Mouse (Mus musculus) adrenal gland, postnatal 4 days (tissue): ENCODE data around the gene 4930470P17Rik. TPM values are rescaled to one million over a fixed set of nuclear protein-coding genes. Genes with fewer than 3 reads are reported as not detected.

Source experiments
- DNase-seq, 2 experiments: peaks; one replicate each; pipeline ENCODE4 v3.0.0; 2021 to 2022; ENCODE audit warnings: low spot score in 2 of 2, mixed read lengths in 2 of 2
- total RNA-seq, 2 experiments: library from RNA; stranded (reverse); gene quantifications; 2 replicates each; pipeline ENCODE4 v1.2.3; 2021

4930470P17Rik gene
- total RNA-seq, 2 experiments from 2014 or later, result not detected

GRCm38 (mm10) chr2:170579551-170579950, 22.3 kb downstream of the 4930470P17Rik start:
- DNase-seq, result no peak

GRCm38 (mm10) chr2:170578588-170578987, 23.2 kb downstream of the 4930470P17Rik start:
- DNase-seq, result no peak

GRCm38 (mm10) chr2:170577502-170577901, 24.3 kb downstream of the 4930470P17Rik start:
- no peak for DNase-seq

- DNase-seq, result no peak
Observed at GRCm38 (mm10) chr2:170576077-170576476, 25.7 kb downstream of the 4930470P17Rik start.

- no peak for DNase-seq
Observed at GRCm38 (mm10) chr2:170564995-170565394, 36.8 kb downstream of the 4930470P17Rik start.

- DNase-seq, result no peak
Observed at GRCm38 (mm10) chr2:170563956-170564855, 37.6 kb downstream of the 4930470P17Rik start.

GRCm38 (mm10) chr2:170552088-170552487, 49.7 kb downstream of the 4930470P17Rik start:
- no peak for DNase-seq

GRCm38 (mm10) chr2:170550240-170550639, 51.6 kb downstream of the 4930470P17Rik start:
- DNase-seq, result no peak

- no peak for DNase-seq
Observed at GRCm38 (mm10) chr2:170549146-170549545, 52.7 kb downstream of the 4930470P17Rik start.

- DNase-seq, result no peak
Observed at GRCm38 (mm10) chr2:170548046-170548445, 53.8 kb downstream of the 4930470P17Rik start.

- no peak for DNase-seq
Observed at GRCm38 (mm10) chr2:170547526-170547925, 54.3 kb downstream of the 4930470P17Rik start.

- DNase-seq, result no peak
Observed at GRCm38 (mm10) chr2:170545745-170546144, 56.1 kb downstream of the 4930470P17Rik start.

- DNase-seq, result no peak
Observed at GRCm38 (mm10) chr2:170544950-170545349, 56.9 kb downstream of the 4930470P17Rik start.

- no peak for DNase-seq
Observed at GRCm38 (mm10) chr2:170544159-170544558, 57.7 kb downstream of the 4930470P17Rik start.

- no peak for DNase-seq
Observed at GRCm38 (mm10) chr2:170543625-170544024, 58.2 kb downstream of the 4930470P17Rik start.

GRCm38 (mm10) chr2:170539211-170539610, 62.6 kb downstream of the 4930470P17Rik start:
- no peak for DNase-seq

- DNase-seq, result no peak
Observed at GRCm38 (mm10) chr2:170535841-170536240, 66.0 kb downstream of the 4930470P17Rik start.

GRCm38 (mm10) chr2:170534803-170535174, 67.0 kb downstream of the 4930470P17Rik start:
- no peak for DNase-seq

- no peak for DNase-seq
Observed at GRCm38 (mm10) chr2:170534116-170534802, 67.6 kb downstream of the 4930470P17Rik start.

- DNase-seq, result no peak
Observed at GRCm38 (mm10) chr2:170530256-170530655, 71.6 kb downstream of the 4930470P17Rik start.

- no peak for DNase-seq
Observed at GRCm38 (mm10) chr2:170529766-170530165, 72.1 kb downstream of the 4930470P17Rik start.
